Mouse (Mus musculus) lung, postnatal 10 days (tissue): ENCODE results near the gene Chst14.

Experiments used
- DNase-seq: peaks from one replicate; pipeline ENCODE4 v3.0.0; 2021

The Chst14 gene

GRCm38 (mm10) chr2:118906118-118906492 lies 20.2 kb upstream of the Chst14 start:
- DNase-seq = no peak

- no peak for DNase-seq
These were observed 18.5 kb upstream of the Chst14 start for GRCm38 (mm10) chr2:118907781-118908180.

- no peak for DNase-seq
These were observed 17.1 kb upstream of the Chst14 start for GRCm38 (mm10) chr2:118909151-118909550.

- DNase-seq = no peak
These were observed 15.6 kb upstream of the Chst14 start for GRCm38 (mm10) chr2:118910605-118911278.

GRCm38 (mm10) chr2:118912706-118913105 lies 13.6 kb upstream of the Chst14 start:
- DNase-seq = no peak

DNA sequence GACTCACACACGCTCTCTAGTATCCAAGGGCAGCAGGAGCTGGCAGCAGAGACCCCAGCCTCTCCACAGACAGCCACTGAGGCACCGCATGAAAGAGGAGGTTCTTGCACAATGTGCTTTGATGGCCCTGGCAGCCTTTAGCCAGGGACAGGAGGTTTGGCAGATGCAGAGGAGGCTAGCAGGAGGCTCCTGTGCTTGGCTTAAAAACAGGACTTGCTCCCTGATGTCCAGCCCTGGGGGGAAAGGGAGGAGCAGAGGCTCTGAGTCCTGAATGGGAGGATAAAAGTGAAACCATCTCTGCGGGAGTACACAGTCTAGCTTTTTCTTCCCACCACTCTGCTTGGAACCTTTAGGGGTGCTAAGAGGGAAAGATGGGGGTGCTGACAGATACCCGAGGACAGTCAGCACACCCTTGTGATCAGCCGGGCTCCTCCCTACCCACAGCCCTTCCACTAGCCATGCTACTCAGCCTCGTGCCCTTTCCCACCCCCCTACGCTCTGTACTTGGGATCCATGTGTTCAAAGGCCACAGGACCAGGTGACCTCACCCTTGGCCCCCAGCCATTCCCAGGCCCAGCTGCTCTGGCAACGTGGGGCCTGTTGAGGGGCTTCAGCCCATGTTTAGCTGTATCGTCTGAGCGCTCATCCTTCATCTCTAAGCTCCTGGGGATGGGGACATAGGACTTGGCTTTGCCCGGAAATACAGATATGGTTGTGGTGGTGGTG lies 12.6 kb upstream of the Chst14 start:
- DNase-seq = no peak

- DNase-seq = no peak
These were observed 11.6 kb upstream of the Chst14 start for GRCm38 (mm10) chr2:118914685-118915084.

GRCm38 (mm10) chr2:118916436-118916835 lies 9.9 kb upstream of the Chst14 start:
- no peak for DNase-seq

- no peak for DNase-seq
These were observed 7.8 kb upstream of the Chst14 start for GRCm38 (mm10) chr2:118918543-118918942.

DNA sequence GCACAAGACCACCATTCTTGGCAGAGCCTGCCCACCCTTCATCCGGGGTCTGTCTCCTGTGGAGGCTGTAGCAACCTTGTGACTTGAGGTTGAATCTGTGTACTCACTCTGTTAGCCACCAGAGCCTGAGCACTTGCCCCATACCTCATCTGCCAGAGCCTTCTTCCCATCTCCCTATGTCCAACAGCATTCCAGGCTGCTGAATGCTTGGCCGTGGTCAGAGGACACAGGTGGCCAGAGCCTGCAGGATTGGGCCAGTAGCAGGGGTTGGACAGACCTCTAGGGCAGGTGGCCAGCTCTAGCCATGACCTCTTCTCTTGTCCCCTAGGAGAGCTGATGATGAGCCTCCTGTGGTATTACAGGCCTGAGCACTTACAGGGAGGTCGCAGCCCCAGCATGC lies 5.9 kb upstream of the Chst14 start:
- DNase-seq = no peak

DNA sequence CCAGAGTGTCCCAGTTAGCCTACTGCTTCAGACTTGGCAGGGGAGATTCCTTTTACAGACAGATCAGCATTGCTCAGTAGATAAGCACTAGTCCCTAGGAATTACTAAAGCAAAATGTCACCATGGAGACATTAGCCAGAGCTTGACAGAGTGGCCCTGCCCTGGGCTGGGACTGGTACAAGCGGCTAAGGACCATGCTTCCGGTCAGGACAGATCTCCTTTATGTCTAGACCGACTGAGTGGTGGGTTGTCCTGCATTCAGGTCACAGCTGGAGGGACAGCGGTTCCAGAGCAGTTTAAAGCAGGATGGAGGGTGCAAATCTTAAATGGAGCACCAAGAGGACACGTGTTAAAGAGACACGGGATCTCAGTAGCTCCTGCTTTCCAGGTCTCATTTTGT lies 344 bp upstream of the Chst14 start:
- no peak for DNase-seq

DNA sequence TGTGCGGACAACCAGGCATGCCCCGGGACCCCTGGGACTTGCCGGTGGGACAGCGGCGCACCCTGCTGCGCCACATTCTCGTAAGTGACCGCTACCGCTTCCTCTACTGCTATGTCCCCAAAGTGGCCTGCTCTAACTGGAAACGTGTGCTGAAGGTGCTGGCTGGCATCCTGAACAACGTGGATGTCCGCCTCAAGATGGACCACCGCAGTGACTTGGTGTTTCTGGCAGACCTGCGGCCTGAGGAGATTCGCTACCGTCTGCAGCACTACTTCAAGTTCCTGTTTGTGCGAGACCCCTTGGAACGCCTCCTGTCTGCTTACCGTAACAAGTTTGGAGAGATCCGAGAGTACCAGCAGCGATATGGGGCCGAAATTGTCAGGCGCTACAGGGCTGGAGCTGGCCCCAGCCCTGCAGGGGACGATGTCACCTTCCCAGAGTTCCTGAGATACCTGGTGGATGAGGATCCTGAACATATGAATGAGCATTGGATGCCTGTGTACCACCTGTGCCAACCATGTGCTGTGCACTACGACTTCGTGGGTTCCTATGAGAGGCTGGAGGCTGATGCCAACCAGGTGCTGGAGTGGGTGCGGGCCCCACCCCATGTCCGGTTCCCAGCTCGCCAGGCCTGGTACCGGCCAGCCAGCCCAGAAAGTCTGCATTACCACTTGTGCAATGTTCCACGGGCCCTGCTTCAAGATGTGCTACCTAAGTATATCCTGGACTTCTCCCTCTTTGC lies 873 bp downstream of the Chst14 start:
- no peak for DNase-seq

- no peak for DNase-seq
These were observed 15.0 kb downstream of the Chst14 start for GRCm38 (mm10) chr2:118941341-118941740.

DNA sequence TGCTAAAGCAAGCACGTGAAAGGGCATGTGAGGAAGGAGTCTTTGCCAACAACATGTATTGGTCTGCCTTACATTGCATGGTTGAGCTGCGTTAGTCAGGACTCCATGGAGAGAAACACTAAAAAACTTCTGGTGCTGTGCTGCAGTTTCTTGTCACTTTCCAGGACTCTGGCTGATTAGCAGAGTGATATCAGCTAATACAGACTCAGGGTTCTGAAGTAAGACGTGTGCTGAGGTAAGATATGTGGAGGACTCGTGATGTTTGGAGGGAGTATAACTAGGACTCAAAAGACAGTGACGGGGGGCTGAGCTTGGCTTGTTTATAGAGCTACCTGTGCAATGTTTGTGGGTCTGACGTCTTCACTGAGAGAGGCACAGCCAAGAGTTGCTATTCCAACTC lies 16.9 kb downstream of the Chst14 start:
- no peak for DNase-seq

DNA sequence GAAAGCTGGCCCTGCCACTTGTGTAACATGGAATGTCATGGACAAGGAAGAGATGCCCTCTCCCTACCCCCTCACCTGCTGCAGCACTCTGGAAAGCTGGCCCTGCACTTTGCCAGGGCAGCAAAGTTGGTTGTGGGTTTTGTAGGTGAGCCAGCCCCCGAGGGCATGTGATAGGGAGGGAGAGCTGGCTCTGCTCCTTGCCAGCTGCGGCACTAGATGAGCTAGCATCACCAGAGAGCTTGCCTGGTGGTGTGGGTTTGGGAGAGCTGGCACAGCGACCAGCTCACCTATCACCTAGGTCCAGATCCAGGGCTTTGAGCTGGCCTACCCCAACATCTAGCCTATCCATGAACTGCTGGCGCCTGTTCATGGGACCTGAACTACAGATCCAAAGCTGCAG lies 22.5 kb downstream of the Chst14 start:
- no peak for DNase-seq

DNA sequence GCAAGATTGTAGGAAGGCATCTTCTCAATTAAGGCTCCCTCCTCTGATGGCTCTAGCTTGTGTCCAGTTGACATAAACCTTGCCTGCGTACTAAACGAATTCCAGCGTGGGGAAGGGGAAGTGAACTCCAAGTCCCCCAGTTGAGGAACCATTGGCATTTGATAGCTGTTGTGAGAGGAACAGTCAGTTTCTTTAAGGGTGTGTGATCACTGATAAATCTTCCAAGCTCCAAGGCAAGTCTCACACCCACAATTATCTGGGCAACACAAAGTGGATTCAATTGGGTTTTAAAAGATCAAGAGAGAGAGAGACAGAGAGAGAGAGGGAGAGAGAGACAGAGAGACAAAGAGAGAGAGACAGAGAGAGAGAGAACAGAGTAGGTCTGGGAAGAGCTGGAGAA lies 23.4 kb downstream of the Chst14 start:
- DNase-seq = no peak

GRCm38 (mm10) chr2:118956497-118956896 lies 30.2 kb downstream of the Chst14 start:
- no peak for DNase-seq

- no peak for DNase-seq
These were observed 33.3 kb downstream of the Chst14 start for GRCm38 (mm10) chr2:118959644-118960043.

- no peak for DNase-seq
These were observed 34.1 kb downstream of the Chst14 start for GRCm38 (mm10) chr2:118960413-118960812.

DNA sequence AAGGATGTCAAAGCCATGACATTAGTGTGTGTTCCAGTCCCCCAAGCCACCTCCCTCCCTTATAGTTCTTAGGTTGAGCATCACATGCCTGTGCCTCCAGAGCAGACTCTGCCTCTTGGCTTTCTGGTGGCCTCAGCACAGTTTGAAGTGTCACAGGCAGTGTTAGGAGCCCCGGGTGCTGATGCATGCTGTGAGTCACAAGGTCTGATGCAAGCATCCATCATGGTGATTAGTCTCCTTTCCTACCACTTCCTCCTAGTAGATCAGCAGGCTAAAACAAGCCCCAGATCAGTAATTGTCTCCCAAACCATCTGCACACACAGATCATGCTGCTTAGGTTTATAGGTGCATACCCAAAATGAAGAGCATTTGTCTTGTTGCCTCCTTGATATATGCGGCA lies 35.2 kb downstream of the Chst14 start:
- no peak for DNase-seq

GRCm38 (mm10) chr2:118963007-118963675 lies 36.8 kb downstream of the Chst14 start:
- DNase-seq = no peak

DNA sequence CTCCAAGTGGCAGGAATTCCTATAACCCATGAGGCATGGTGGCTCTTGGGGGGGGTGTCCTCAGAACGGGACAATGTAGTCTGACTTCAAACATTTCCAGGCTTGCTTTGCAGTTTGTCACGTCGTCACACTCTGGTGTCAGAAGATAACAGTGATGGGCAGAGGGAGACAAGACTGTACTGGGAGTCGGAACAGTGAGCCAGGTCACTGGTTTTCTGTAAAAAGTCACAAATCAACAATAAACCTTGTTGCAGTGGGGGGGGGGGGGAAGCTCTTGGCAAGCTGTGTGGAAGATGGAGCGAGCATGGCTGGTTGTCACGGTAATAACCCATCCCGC lies 37.3 kb downstream of the Chst14 start:
- DNase-seq = no peak

GRCm38 (mm10) chr2:118969585-118970147 lies 43.4 kb downstream of the Chst14 start:
- DNase-seq = no peak
